Mouse (Mus musculus) embryonic facial prominence, embryonic 13.5 days (tissue): ENCODE measurements around the gene Cyyr1. TPM values are rescaled to one million over a fixed set of nuclear protein-coding genes. Genes with fewer than 3 reads are reported as not detected.

Source experiments
- ATAC-seq: fragments of 200-750 bp; cut with Nextera tagmentation; 2 replicates; pipeline ENCODE4 v1.8.0; 2017; ENCODE audit warnings: low read depth; ENCODE audit not compliant: insufficient number of reproducible peaks, insufficient read depth, low FRiP score, low TSS enrichment
- H3K27ac ChIP-seq: fragments of 300-500 bp; sonication (generic); 2 replicates; pipeline ENCODE4 v1.5.1; 2015; ENCODE audit warnings: moderate library complexity, mild to moderate bottlenecking, inconsistent platforms
- H3K27me3 ChIP-seq: fragments of 300-500 bp; sonication (generic); 2 replicates; pipeline ENCODE4 v1.6.1; 2015; ENCODE audit warnings: mild to moderate bottlenecking, inconsistent platforms
- H3K36me3 ChIP-seq: fragments of 300-500 bp; sonication (generic); 2 replicates; pipeline ENCODE4 v1.6.1; 2015; ENCODE audit warnings: mild to moderate bottlenecking, inconsistent platforms
- H3K4me1 ChIP-seq: fragments of 300-500 bp; sonication (generic); 2 replicates; pipeline ENCODE4 v1.6.1; 2015; ENCODE audit warnings: inconsistent platforms
- H3K4me2 ChIP-seq: fragments of 300-500 bp; sonication (generic); 2 replicates; pipeline ENCODE4 v1.6.1; 2015; ENCODE audit warnings: moderate library complexity, mild to moderate bottlenecking, inconsistent platforms
- H3K4me3 ChIP-seq: fragments of 300-500 bp; sonication (generic); 2 replicates; pipeline ENCODE4 v1.5.1; 2015; ENCODE audit warnings: mild to moderate bottlenecking, inconsistent platforms
- H3K9ac ChIP-seq: fragments of 300-500 bp; sonication (generic); 2 replicates; pipeline ENCODE4 v1.6.1; 2015; ENCODE audit warnings: mild to moderate bottlenecking, inconsistent platforms
- H3K9me3 ChIP-seq: fragments of 300-500 bp; sonication (generic); 2 replicates; pipeline ENCODE4 v1.6.1; 2016; ENCODE audit warnings: inconsistent platforms
- WGBS: fragments of 180-500 bp; shearing (Covaris S2); methylation state at CpG from one replicate; pipeline ENCODE4 v1.1.7; 2015; ENCODE audit warnings: mixed read lengths; 5-methylcytosine and 5-hydroxymethylcytosine counted together
- polyA plus RNA-seq: library from polyadenylated mRNA; unstranded; fragments of >200 nt; fragmentation: Nextera tagmentation; extraction: Ambion mirVana; gene quantifications from 2 replicates; pipeline ENCODE4 v1.2.1, GENCODE M21; 2015

Cyyr1 gene
- polyA plus RNA-seq, 1 experiment from 2014 or later: 3.7 TPM

- Histone ChIP-seq H3K36me3 (no peaks in the 10 kb centered on the region), H3K27me3 (no peaks in the 10 kb centered on the region), H3K9me3 (no peaks in the 10 kb centered on the region), H3K9ac (no peak overlapping the region), H3K4me1 (no peaks in the 10 kb centered on the region), H3K4me2 (no peak overlapping the region), H3K27ac (no peak overlapping the region), H3K4me3 (no peak overlapping the region)
- 55% methylated on average over 12 of the region's 12 CpGs for WGBS
- no peak for ATAC-seq
Observed at GRCm38 (mm10) chr16:85527743-85528620, 25.2 kb downstream of the Cyyr1 start.

- no peak overlapping the region for H3K9ac ChIP-seq
- H3K27ac ChIP-seq: no peak overlapping the region
- H3K4me2 ChIP-seq: no peak overlapping the region
- no peak for ATAC-seq
- WGBS: 81% methylated on average over 8 of the region's 8 CpGs
- no peak overlapping the region for H3K4me3 ChIP-seq
- H3K36me3 ChIP-seq: no peaks in the 10 kb centered on the region
- no peaks in the 10 kb centered on the region for H3K4me1 ChIP-seq
- H3K9me3 ChIP-seq: no peaks in the 10 kb centered on the region
- no peaks in the 10 kb centered on the region for H3K27me3 ChIP-seq
Observed at GRCm38 (mm10) chr16:85524589-85524988, 28.6 kb downstream of the Cyyr1 start.

GRCm38 (mm10) chr16:85507264-85507663 lies 45.9 kb downstream of the Cyyr1 start:
- no peaks in the 10 kb centered on the region for H3K27me3 ChIP-seq
- no peak overlapping the region for H3K9ac ChIP-seq
- H3K4me2 ChIP-seq: no peak overlapping the region
- H3K36me3 ChIP-seq: no peaks in the 10 kb centered on the region
- H3K9me3 ChIP-seq: no peaks in the 10 kb centered on the region
- no peak for ATAC-seq
- no peaks in the 10 kb centered on the region for H3K4me1 ChIP-seq
- no peak overlapping the region for H3K27ac ChIP-seq
- H3K4me3 ChIP-seq: no peak overlapping the region
- 86% methylated on average over 6 of the region's 6 CpGs for WGBS

- H3K36me3 ChIP-seq: no peaks in the 10 kb centered on the region
- H3K9ac ChIP-seq: no peak overlapping the region
- H3K27ac ChIP-seq: no peak overlapping the region
- H3K4me1 ChIP-seq: no peaks in the 10 kb centered on the region
- no peak for ATAC-seq
- no peaks in the 10 kb centered on the region for H3K27me3 ChIP-seq
- no peak overlapping the region for H3K4me3 ChIP-seq
- no peak overlapping the region for H3K4me2 ChIP-seq
- 65% methylated on average over 3 of the region's 3 CpGs for WGBS
- no peaks in the 10 kb centered on the region for H3K9me3 ChIP-seq
Observed at GRCm38 (mm10) chr16:85505108-85505507, 48.1 kb downstream of the Cyyr1 start.

GRCm38 (mm10) chr16:85503416-85503815 lies 49.8 kb downstream of the Cyyr1 start:
- Histone ChIP-seq H3K36me3 (no peaks in the 10 kb centered on the region), H3K4me3 (no peak overlapping the region), H3K9me3 (no peaks in the 10 kb centered on the region), H3K27ac (no peak overlapping the region), H3K27me3 (no peaks in the 10 kb centered on the region), H3K4me1 (no peaks in the 10 kb centered on the region), H3K4me2 (no peak overlapping the region), H3K9ac (no peak overlapping the region)
- ATAC-seq: no peak
- 79% methylated on average over 5 of the region's 5 CpGs for WGBS

- 93% methylated on average over 2 of the region's 2 CpGs for WGBS
- no peak overlapping the region for H3K4me3 ChIP-seq
- H3K9me3 ChIP-seq: no peaks in the 10 kb centered on the region
- no peaks in the 10 kb centered on the region for H3K36me3 ChIP-seq
- no peak overlapping the region for H3K4me2 ChIP-seq
- H3K27ac ChIP-seq: no peak overlapping the region
- no peak overlapping the region for H3K9ac ChIP-seq
- no peak for ATAC-seq
- no peaks in the 10 kb centered on the region for H3K4me1 ChIP-seq
- H3K27me3 ChIP-seq: no peaks in the 10 kb centered on the region
Observed at GRCm38 (mm10) chr16:85495837-85496236, 57.4 kb downstream of the Cyyr1 start.

- no peak overlapping the region for H3K9ac ChIP-seq
- H3K27ac ChIP-seq: no peak overlapping the region
- 73% methylated on average over 5 of the region's 5 CpGs for whole genome bisulfite sequencing
- no peak overlapping the region for H3K4me2 ChIP-seq
- no peaks in the 10 kb centered on the region for H3K27me3 ChIP-seq
- ATAC-seq: no peak
- no peaks in the 10 kb centered on the region for H3K36me3 ChIP-seq
- no peaks in the 10 kb centered on the region for H3K4me1 ChIP-seq
- H3K4me3 ChIP-seq: no peak overlapping the region
- no peaks in the 10 kb centered on the region for H3K9me3 ChIP-seq
Observed at GRCm38 (mm10) chr16:85488105-85488607, 65.0 kb downstream of the Cyyr1 start.

GRCm38 (mm10) chr16:85487266-85487665 lies 65.9 kb downstream of the Cyyr1 start:
- no peak overlapping the region for H3K4me2 ChIP-seq
- H3K9me3 ChIP-seq: no peaks in the 10 kb centered on the region
- H3K4me3 ChIP-seq: no peak overlapping the region
- ATAC-seq: no peak
- H3K27me3 ChIP-seq: no peaks in the 10 kb centered on the region
- no peaks in the 10 kb centered on the region for H3K36me3 ChIP-seq
- 81% methylated on average over 7 of the region's 7 CpGs for WGBS
- H3K9ac ChIP-seq: no peak overlapping the region
- no peak overlapping the region for H3K27ac ChIP-seq
- no peaks in the 10 kb centered on the region for H3K4me1 ChIP-seq

- no peaks in the 10 kb centered on the region for H3K27me3 ChIP-seq
- no peak overlapping the region for H3K4me3 ChIP-seq
- H3K9me3 ChIP-seq: no peaks in the 10 kb centered on the region
- no peak overlapping the region for H3K27ac ChIP-seq
- no peak overlapping the region for H3K9ac ChIP-seq
- 81% methylated on average over 4 of the region's 4 CpGs for WGBS
- no peaks in the 10 kb centered on the region for H3K36me3 ChIP-seq
- H3K4me1 ChIP-seq: no peaks in the 10 kb centered on the region
- no peak for ATAC-seq
- H3K4me2 ChIP-seq: no peak overlapping the region
Observed at GRCm38 (mm10) chr16:85484557-85484956, 68.6 kb downstream of the Cyyr1 start.

GRCm38 (mm10) chr16:85474552-85475071 lies 78.6 kb downstream of the Cyyr1 start:
- WGBS: 40% methylated on average over 5 of the region's 5 CpGs
- Histone ChIP-seq H3K9ac (no peak overlapping the region), H3K36me3 (no peaks in the 10 kb centered on the region), H3K9me3 (no peaks in the 10 kb centered on the region), H3K4me3 (no peak overlapping the region), H3K27ac (no peak overlapping the region), H3K27me3 (no peaks in the 10 kb centered on the region), H3K4me1 (no peaks in the 10 kb centered on the region), H3K4me2 (no peak overlapping the region)
- ATAC-seq: no peak

- Histone ChIP-seq H3K27me3 (no peaks in the 10 kb centered on the region), H3K36me3 (no peaks in the 10 kb centered on the region)
Observed at GRCm38 (mm10) chr16:85470057-85470456, 83.1 kb downstream of the Cyyr1 start.

GRCm38 (mm10) chr16:85455043-85455442 lies 98.2 kb downstream of the Cyyr1 start:
- ATAC-seq: no peak
- H3K27ac ChIP-seq: no peak overlapping the region
- no peak overlapping the region for H3K9ac ChIP-seq
- H3K4me1 ChIP-seq: no peaks in the 10 kb centered on the region
- H3K4me3 ChIP-seq: no peak overlapping the region
- 74% methylated on average over 1 of the region's 1 CpGs for WGBS
- no peaks in the 10 kb centered on the region for H3K9me3 ChIP-seq
- H3K36me3 ChIP-seq: no peaks in the 10 kb centered on the region
- H3K27me3 ChIP-seq: no peaks in the 10 kb centered on the region
- no peak overlapping the region for H3K4me2 ChIP-seq

More at GRCm38 (mm10) chr16:85470057-85470456, 83.1 kb downstream of the Cyyr1 start:
- Histone ChIP-seq H3K4me1 (no peaks in the 10 kb centered on the region), H3K27ac (no peak overlapping the region), H3K4me2 (no peak overlapping the region), H3K9me3 (no peaks in the 10 kb centered on the region), H3K4me3 (no peak overlapping the region), H3K9ac (no peak overlapping the region)
- WGBS: 89% methylated on average over 4 of the region's 4 CpGs
- no peak for ATAC-seq
